Mouse (Mus musculus): ENCODE results near the gene Gm17364.
"Not testable (repeated sequence)": the region's sequence is repeated elsewhere in the genome, so short reads cannot be mapped to it uniquely, and the experiment has no call there.

Gm17364 gene

GRCm38 (mm10) chr13:41251667-41252066 lies 22.1 kb downstream of the Gm17364 start:
- DNase-seq (ENCODE audit: low spot score) = no peak

GRCm38 (mm10) chr13:41251232-41251631 lies 22.5 kb downstream of the Gm17364 start:
- not testable (repeated sequence) for DNase-seq (ENCODE audit: low spot score)

- DNase-seq (ENCODE audit: low spot score) = no peak
These were observed 23.3 kb downstream of the Gm17364 start for GRCm38 (mm10) chr13:41250318-41250981.

- peak; percentile 93 for DNase-seq (ENCODE audit: low spot score)
These were observed 24.0 kb downstream of the Gm17364 start, which contains the start of gene Smim13 for GRCm38 (mm10) chr13:41249538-41250317. Gene Smim13 (plus strand): TSS chr13:41249844.

GRCm38 (mm10) chr13:41248751-41249520 lies 24.8 kb downstream of the Gm17364 start:
- DNase-seq (ENCODE audit: low spot score) = no peak

- DNase-seq (ENCODE audit: low spot score) = peak; percentile 45
These were observed 29.4 kb downstream of the Gm17364 start for GRCm38 (mm10) chr13:41244306-41244830.

- DNase-seq (ENCODE audit: low spot score) = no peak
These were observed 32.2 kb downstream of the Gm17364 start for GRCm38 (mm10) chr13:41241557-41241956.

GRCm38 (mm10) chr13:41238805-41239130 lies 35.0 kb downstream of the Gm17364 start:
- no peak for DNase-seq (ENCODE audit: low spot score)

- no peak for DNase-seq (ENCODE audit: low spot score)
These were observed 35.6 kb downstream of the Gm17364 start for GRCm38 (mm10) chr13:41238035-41238804.

- DNase-seq (ENCODE audit: low spot score) = no peak
These were observed 37.7 kb downstream of the Gm17364 start for GRCm38 (mm10) chr13:41235845-41236741.

- no peak for DNase-seq (ENCODE audit: low spot score)
These were observed 38.6 kb downstream of the Gm17364 start for GRCm38 (mm10) chr13:41235181-41235580.

GRCm38 (mm10) chr13:41233241-41233640 lies 40.5 kb downstream of the Gm17364 start:
- no peak for DNase-seq (ENCODE audit: low spot score)

GRCm38 (mm10) chr13:41232209-41232608 lies 41.6 kb downstream of the Gm17364 start:
- no peak for DNase-seq (ENCODE audit: low spot score)

GRCm38 (mm10) chr13:41231389-41231983 lies 42.3 kb downstream of the Gm17364 start:
- DNase-seq (ENCODE audit: low spot score) = no peak

- no peak for DNase-seq (ENCODE audit: low spot score)
These were observed 43.5 kb downstream of the Gm17364 start for GRCm38 (mm10) chr13:41230256-41230655.

- no peak for DNase-seq (ENCODE audit: low spot score)
These were observed 45.7 kb downstream of the Gm17364 start for GRCm38 (mm10) chr13:41228060-41228459.

- DNase-seq (ENCODE audit: low spot score) = no peak
These were observed 47.3 kb downstream of the Gm17364 start for GRCm38 (mm10) chr13:41226513-41226912.

All from ovary, postnatal 36 days (tissue).